In the genomic region with DNA sequence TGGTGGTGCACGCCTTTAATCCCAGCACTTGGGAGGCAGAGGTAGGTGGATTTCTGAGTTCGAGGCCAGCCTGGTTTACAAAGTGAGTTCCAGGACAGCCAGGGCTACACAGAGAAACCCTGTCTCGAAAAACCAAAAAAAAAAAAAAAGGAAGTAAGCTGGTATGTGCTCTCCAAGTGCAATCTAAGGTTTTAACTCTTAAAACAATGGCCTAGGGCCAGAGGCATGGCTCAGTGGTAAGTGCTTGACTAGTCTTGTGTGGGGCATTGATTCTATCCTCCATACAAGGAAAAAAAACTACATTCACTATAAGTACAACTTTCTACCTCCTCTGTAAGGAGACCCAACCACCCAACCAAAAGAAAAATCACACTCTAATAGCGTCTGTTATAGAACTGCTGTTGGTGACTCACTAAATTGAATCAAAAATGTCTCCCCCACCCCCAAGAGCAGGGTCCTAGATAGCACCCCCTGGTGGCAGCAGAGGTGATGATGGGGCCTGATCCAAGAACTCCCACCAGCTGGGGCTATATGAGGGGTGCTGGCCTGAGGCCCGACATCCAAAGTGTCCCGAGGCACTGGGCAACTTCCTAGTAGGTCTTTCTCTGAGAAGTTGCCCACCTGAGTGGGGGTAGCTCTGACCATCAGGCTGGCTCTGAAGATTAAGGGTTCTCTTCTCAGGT, we compare ENCODE assay signal across 11 mouse cellular contexts. TPM values are rescaled to one million over a fixed set of nuclear protein-coding genes. Genes with fewer than 3 reads are reported as not detected.
A peak's percentile ranks its signal among the peaks of the same experiment; 100 is the strongest.
DNase-seq lines count a peak whose midpoint lies in the region; ATAC-seq and TF ChIP-seq lines count a peak whose summit lies in the region.
"Had no signal": no experiment of that assay in that cellular context is flagged by ENCODE, and none has a peak within 500 bp of the region (broad histone marks: within the 10 kb centered on the region; RNA-seq: fewer than 3 reads in every experiment).

No protein-coding gene starts in this region.

- no peak for ATAC-seq in hindbrain, embryonic 14.5 days (ENCODE audit: low FRiP score)
- no peak for ATAC-seq in midbrain, postnatal 0 days (ENCODE audit: low FRiP score)
- no peak for ATAC-seq in midbrain, embryonic 11.5 days (ENCODE audit: low FRiP score)
- no peak for ATAC-seq in midbrain, embryonic 15.5 days (replicated peaks)

- no peak overlapping the region for H3K9ac ChIP-seq in hindbrain, embryonic 14.5 days
- no peak overlapping the region for H3K9ac ChIP-seq in midbrain, postnatal 0 days (replicated peaks; ENCODE audit: low read length, poor library complexity, severe bottlenecking)
- H3K9ac ChIP-seq in midbrain, embryonic 11.5 days (ENCODE audit: low read length), result no peak overlapping the region
- no peak overlapping the region for H3K9ac ChIP-seq in midbrain, embryonic 15.5 days

- TF ChIP-seq CTCF in midbrain, postnatal 0 days (IDR thresholded peaks at IDR 0.05), result peak; percentile 50

- no peaks in the 10 kb centered on the region for H3K9me3 ChIP-seq in hindbrain, embryonic 10.5 days
- no peaks in the 10 kb centered on the region for H3K9me3 ChIP-seq in hindbrain, embryonic 14.5 days (ENCODE audit: control insufficient read depth, low read length)
- no peaks in the 10 kb centered on the region for H3K9me3 ChIP-seq in midbrain, postnatal 0 days (ENCODE audit: low read length)
- H3K9me3 ChIP-seq in midbrain, embryonic 11.5 days (ENCODE audit: control insufficient read depth, low read length), result no peaks in the 10 kb centered on the region
- H3K9me3 ChIP-seq in embryonic facial prominence, embryonic 10.5 days, result no peaks in the 10 kb centered on the region
- H3K9me3 ChIP-seq in midbrain, embryonic 15.5 days, result no peaks in the 10 kb centered on the region

- H3K4me2 ChIP-seq in hindbrain, embryonic 14.5 days (replicated peaks), result no peak overlapping the region
- H3K4me2 ChIP-seq in midbrain, postnatal 0 days (ENCODE audit: low read depth, low read length, poor library complexity, severe bottlenecking), result no peak overlapping the region
- H3K4me2 ChIP-seq in midbrain, embryonic 11.5 days, result no peak overlapping the region
- H3K4me2 ChIP-seq in midbrain, embryonic 15.5 days, result no peak overlapping the region

- no peak overlapping the region for H3K27ac ChIP-seq in hindbrain, embryonic 10.5 days
- no peak overlapping the region for H3K27ac ChIP-seq in hindbrain, embryonic 14.5 days
- H3K27ac ChIP-seq in midbrain, postnatal 0 days (ENCODE audit: low read depth, low read length), result no peak overlapping the region
- H3K27ac ChIP-seq in midbrain, embryonic 11.5 days (ENCODE audit: low read depth, low read length), result no peak overlapping the region
- no peak overlapping the region for H3K27ac ChIP-seq in embryonic facial prominence, embryonic 10.5 days (replicated peaks)
- H3K27ac ChIP-seq in midbrain, embryonic 15.5 days, result no peak overlapping the region

- H3K4me1 ChIP-seq in hindbrain, embryonic 10.5 days (replicated peaks), result peaks cover 42% of the 10 kb centered on the region
- H3K4me1 ChIP-seq in hindbrain, embryonic 14.5 days (replicated peaks; ENCODE audit: control insufficient read depth, insufficient read depth, low read length), result peaks cover 10% of the 10 kb centered on the region
- H3K4me1 ChIP-seq in midbrain, postnatal 0 days (ENCODE audit: insufficient read depth, low read length), result peaks cover 6% of the 10 kb centered on the region; the same call in 1 of the 2 replicates
- peaks cover 12% of the 10 kb centered on the region for H3K4me1 ChIP-seq in midbrain, embryonic 11.5 days (ENCODE audit: control insufficient read depth, insufficient read depth, low read length)
- H3K4me1 ChIP-seq in embryonic facial prominence, embryonic 10.5 days, result peaks cover 45% of the 10 kb centered on the region
- peaks cover 10% of the 10 kb centered on the region for H3K4me1 ChIP-seq in midbrain, embryonic 15.5 days

- 0 out of 2 replicates have a peak overlapping the region, but pooled peaks have one; percentile 50 for H3K4me3 ChIP-seq in hindbrain, embryonic 10.5 days
- H3K4me3 ChIP-seq in hindbrain, embryonic 14.5 days (replicated peaks; ENCODE audit: low read length), result no peak overlapping the region
- no peak overlapping the region for H3K4me3 ChIP-seq in midbrain, postnatal 0 days (ENCODE audit: low read depth, low read length)
- H3K4me3 ChIP-seq in midbrain, embryonic 11.5 days (ENCODE audit: low read depth, low read length), result no peak overlapping the region
- peak overlapping the region; percentile 50; the same call in 1 of the 2 replicates for H3K4me3 ChIP-seq in embryonic facial prominence, embryonic 10.5 days
- H3K4me3 ChIP-seq in midbrain, embryonic 15.5 days, result no peak overlapping the region
- H3K4me3 ChIP-seq: erythroblast, embryonic 14.5 days had no signal

- no peaks in the 10 kb centered on the region for H3K36me3 ChIP-seq in hindbrain, embryonic 10.5 days
- no peaks in the 10 kb centered on the region for H3K36me3 ChIP-seq in hindbrain, embryonic 14.5 days (replicated peaks; ENCODE audit: control insufficient read depth, insufficient read depth)
- no peaks in the 10 kb centered on the region for H3K36me3 ChIP-seq in midbrain, postnatal 0 days (ENCODE audit: insufficient read depth, low read length)
- H3K36me3 ChIP-seq in midbrain, embryonic 11.5 days (ENCODE audit: control insufficient read depth, insufficient read depth, low read length), result no peaks in the 10 kb centered on the region
- no peaks in the 10 kb centered on the region for H3K36me3 ChIP-seq in embryonic facial prominence, embryonic 10.5 days (replicated peaks)
- no peaks in the 10 kb centered on the region for H3K36me3 ChIP-seq in midbrain, embryonic 15.5 days (replicated peaks)

- 61% methylated on average over 6 of the region's 6 CpGs for WGBS in hindbrain, embryonic 10.5 days
- 57% methylated on average over 5 of the region's 6 CpGs for WGBS in hindbrain, embryonic 14.5 days
- 63% methylated on average over 6 of the region's 6 CpGs for WGBS in midbrain, postnatal 0 days
- WGBS in midbrain, embryonic 11.5 days, result 55% methylated on average over 6 of the region's 6 CpGs
- 60% methylated on average over 6 of the region's 6 CpGs for WGBS in embryonic facial prominence, embryonic 10.5 days
- WGBS in midbrain, embryonic 15.5 days, result 56% methylated on average over 6 of the region's 6 CpGs

- DNase-seq in hindbrain, embryonic 10.5 days (ENCODE audit: low spot score), result peak; percentile 20
- no peak for DNase-seq in hindbrain, embryonic 14.5 days (ENCODE audit: low spot score)
- DNase-seq in midbrain, postnatal 0 days (ENCODE audit: low spot score), result no peak
- DNase-seq in midbrain, embryonic 11.5 days (ENCODE audit: low spot score, missing footprints), result no peak
- peak; percentile 38 for DNase-seq in embryonic facial prominence, embryonic 10.5 days (ENCODE audit: low spot score)
- peak; percentile 83 for DNase-seq in thymus, postnatal 25 days
- DNase-seq in ovary, postnatal 36 days (ENCODE audit: low spot score), result no peak
- DNase-seq: right cerebral cortex, adult 18-20 months had no signal

- peaks cover 85% of the 10 kb centered on the region for H3K27me3 ChIP-seq in hindbrain, embryonic 10.5 days (ENCODE audit: insufficient read depth, poor library complexity, severe bottlenecking)
- H3K27me3 ChIP-seq in hindbrain, embryonic 14.5 days (ENCODE audit: control insufficient read depth, insufficient read depth, low read length), result peaks cover 54% of the 10 kb centered on the region
- peaks cover 38% of the 10 kb centered on the region for H3K27me3 ChIP-seq in midbrain, postnatal 0 days (ENCODE audit: insufficient read depth, low read length)
- peaks cover 28% of the 10 kb centered on the region for H3K27me3 ChIP-seq in midbrain, embryonic 11.5 days (ENCODE audit: control insufficient read depth, insufficient read depth, low read length)
- peaks cover 81% of the 10 kb centered on the region for H3K27me3 ChIP-seq in embryonic facial prominence, embryonic 10.5 days (replicated peaks; ENCODE audit: low read depth, poor library complexity, severe bottlenecking)
- H3K27me3 ChIP-seq in midbrain, embryonic 15.5 days (replicated peaks), result peaks cover 38% of the 10 kb centered on the region

RNA-seq across cellular contexts. Expression of gene Snai3, which starts 1.2 kb away (rescaled TPM):
- polyA plus RNA-seq in hindbrain, embryonic 10.5 days (2016; fragmentation: Nextera tagmentation; extraction: Ambion mirVana), result 0.16 TPM in 1 of 2 replicates, not detected in the other
- polyA plus RNA-seq in hindbrain, embryonic 14.5 days (2014; fragmentation: Nextera tagmentation; extraction: Ambion mirVana), result not detected in 2 replicates
- total RNA-seq in midbrain, postnatal 0 days (2014; rRNA removed), result not detected in 2 replicates
- polyA plus RNA-seq in midbrain, postnatal 0 days (2015; fragmentation: Nextera tagmentation; extraction: Ambion mirVana), result not detected in 2 replicates
- not detected in 2 replicates for polyA plus RNA-seq in midbrain, embryonic 11.5 days (2014; fragmentation: Nextera tagmentation; extraction: Ambion mirVana)
- polyA plus RNA-seq in embryonic facial prominence, embryonic 10.5 days (2016; fragmentation: Nextera tagmentation; extraction: Ambion mirVana), result 0.57 and 0.67 TPM in 2 replicates
- not detected in 2 replicates for polyA plus RNA-seq in midbrain, embryonic 15.5 days (2015; fragmentation: Nextera tagmentation; extraction: Ambion mirVana)
- total RNA-seq: adrenal gland, adult 18-20 months had no signal
- polyA plus RNA-seq: erythroblast, embryonic 14.5 days had no signal

RNA-seq across cellular contexts. Expression of gene Mvd, which starts 16.1 kb away (rescaled TPM):
- 61.8 and 65.1 TPM in 2 replicates for polyA plus RNA-seq in hindbrain, embryonic 10.5 days (2016; fragmentation: Nextera tagmentation; extraction: Ambion mirVana)
- polyA plus RNA-seq in hindbrain, embryonic 14.5 days (2014; fragmentation: Nextera tagmentation; extraction: Ambion mirVana), result 61.3 and 75.6 TPM in 2 replicates
- total RNA-seq in midbrain, postnatal 0 days (2014; rRNA removed), result 57.1 and 94.5 TPM in 2 replicates
- 62.1 and 66.8 TPM in 2 replicates for polyA plus RNA-seq in midbrain, postnatal 0 days (2015; fragmentation: Nextera tagmentation; extraction: Ambion mirVana)
- polyA plus RNA-seq in midbrain, embryonic 11.5 days (2014; fragmentation: Nextera tagmentation; extraction: Ambion mirVana), result 44.3 and 48.1 TPM in 2 replicates
- 51.2 and 59.9 TPM in 2 replicates for polyA plus RNA-seq in embryonic facial prominence, embryonic 10.5 days (2016; fragmentation: Nextera tagmentation; extraction: Ambion mirVana)
- 62.3 and 68.3 TPM in 2 replicates for polyA plus RNA-seq in midbrain, embryonic 15.5 days (2015; fragmentation: Nextera tagmentation; extraction: Ambion mirVana)

RNA-seq across cellular contexts. Expression of gene Rnf166, which starts 16.5 kb away (rescaled TPM):
- polyA plus RNA-seq in hindbrain, embryonic 10.5 days (2016; fragmentation: Nextera tagmentation; extraction: Ambion mirVana), result 31.8 and 33.6 TPM in 2 replicates
- polyA plus RNA-seq in hindbrain, embryonic 14.5 days (2014; fragmentation: Nextera tagmentation; extraction: Ambion mirVana), result 31.6 and 32.6 TPM in 2 replicates
- total RNA-seq in midbrain, postnatal 0 days (2014; rRNA removed), result 26.4 and 40.8 TPM in 2 replicates
- polyA plus RNA-seq in midbrain, postnatal 0 days (2015; fragmentation: Nextera tagmentation; extraction: Ambion mirVana), result 25.1 and 26.5 TPM in 2 replicates
- 23.2 and 29.7 TPM in 2 replicates for polyA plus RNA-seq in midbrain, embryonic 11.5 days (2014; fragmentation: Nextera tagmentation; extraction: Ambion mirVana)
- polyA plus RNA-seq in embryonic facial prominence, embryonic 10.5 days (2016; fragmentation: Nextera tagmentation; extraction: Ambion mirVana), result 32.1 and 33.6 TPM in 2 replicates
- polyA plus RNA-seq in midbrain, embryonic 15.5 days (2015; fragmentation: Nextera tagmentation; extraction: Ambion mirVana), result 34.3 and 41.5 TPM in 2 replicates

RNA-seq across cellular contexts. Expression of gene Ctu2, which starts 16.6 kb away (rescaled TPM):
- polyA plus RNA-seq in hindbrain, embryonic 10.5 days (2016; fragmentation: Nextera tagmentation; extraction: Ambion mirVana), result 74.1 and 74.7 TPM in 2 replicates
- 77.8 and 80.2 TPM in 2 replicates for polyA plus RNA-seq in hindbrain, embryonic 14.5 days (2014; fragmentation: Nextera tagmentation; extraction: Ambion mirVana)
- total RNA-seq in midbrain, postnatal 0 days (2014; rRNA removed), result 37.7 and 52.6 TPM in 2 replicates
- 95.0 and 99.5 TPM in 2 replicates for polyA plus RNA-seq in midbrain, postnatal 0 days (2015; fragmentation: Nextera tagmentation; extraction: Ambion mirVana)
- 74.8 and 78.7 TPM in 2 replicates for polyA plus RNA-seq in midbrain, embryonic 11.5 days (2014; fragmentation: Nextera tagmentation; extraction: Ambion mirVana)
- 69.9 and 72.9 TPM in 2 replicates for polyA plus RNA-seq in embryonic facial prominence, embryonic 10.5 days (2016; fragmentation: Nextera tagmentation; extraction: Ambion mirVana)
- polyA plus RNA-seq in midbrain, embryonic 15.5 days (2015; fragmentation: Nextera tagmentation; extraction: Ambion mirVana), result 80.0 and 80.4 TPM in 2 replicates

RNA-seq across cellular contexts. Expression of gene Cyba, which starts 26.6 kb away (rescaled TPM):
- polyA plus RNA-seq in hindbrain, embryonic 10.5 days (2016; fragmentation: Nextera tagmentation; extraction: Ambion mirVana), result 75.4 and 76.6 TPM in 2 replicates
- polyA plus RNA-seq in hindbrain, embryonic 14.5 days (2014; fragmentation: Nextera tagmentation; extraction: Ambion mirVana), result 35.7 and 44.3 TPM in 2 replicates
- total RNA-seq in midbrain, postnatal 0 days (2014; rRNA removed), result 23.1 and 27.7 TPM in 2 replicates
- polyA plus RNA-seq in midbrain, postnatal 0 days (2015; fragmentation: Nextera tagmentation; extraction: Ambion mirVana), result 35.6 and 40.4 TPM in 2 replicates
- polyA plus RNA-seq in midbrain, embryonic 11.5 days (2014; fragmentation: Nextera tagmentation; extraction: Ambion mirVana), result 54.4 and 61.6 TPM in 2 replicates
- 60.2 and 62.6 TPM in 2 replicates for polyA plus RNA-seq in embryonic facial prominence, embryonic 10.5 days (2016; fragmentation: Nextera tagmentation; extraction: Ambion mirVana)
- polyA plus RNA-seq in midbrain, embryonic 15.5 days (2015; fragmentation: Nextera tagmentation; extraction: Ambion mirVana), result 33.6 and 35.1 TPM in 2 replicates

Comparison
In these comparisons a context has a peak if more than half of its experiments do, and no peak if none do; other contexts are left out.
1. DNase-seq: peak in hindbrain, embryonic 10.5 days (single experiment), embryonic facial prominence, embryonic 10.5 days (single experiment) and thymus, postnatal 25 days (single experiment); none in hindbrain, embryonic 14.5 days (single experiment), midbrain, postnatal 0 days (single experiment), midbrain, embryonic 11.5 days (single experiment) and ovary, postnatal 36 days (single experiment).
2. H3K4me3 ChIP-seq: peak in hindbrain, embryonic 10.5 days (single experiment) and embryonic facial prominence, embryonic 10.5 days (single experiment); none in hindbrain, embryonic 14.5 days (single experiment), midbrain, postnatal 0 days (single experiment), midbrain, embryonic 11.5 days (single experiment) and midbrain, embryonic 15.5 days (single experiment).